Mouse (Mus musculus) G1E (cell line): ENCODE results near the gene Als2. TPM values are rescaled to one million over a fixed set of nuclear protein-coding genes. Genes with fewer than 3 reads are reported as not detected.

ENCODE experiments used
- ATAC-seq: 2 replicates; pipeline ENCODE4 v1.8.0; 2016; ENCODE audit warnings: mild to moderate bottlenecking; ENCODE audit not compliant: insufficient number of reproducible peaks, poor library complexity, low FRiP score, severe bottlenecking; ENCODE audit errors: extremely low read depth
- DNase-seq: peaks from one replicate; pipeline ENCODE4 v3.0.0; 2012; ENCODE audit warnings: low spot score
- H3K27me3 ChIP-seq: 2 replicates; pipeline ENCODE4 v1.6.1; 2012; ENCODE audit warnings: mild to moderate bottlenecking, low read length, inconsistent platforms; ENCODE audit not compliant: insufficient read depth
- H3K36me3 ChIP-seq: replicated peaks from 2 replicates; pipeline ENCODE3; 2012; ENCODE audit warnings: mild to moderate bottlenecking, inconsistent platforms
- H3K4me1 ChIP-seq: 2 replicates; pipeline ENCODE4 v1.6.1; 2012; ENCODE audit warnings: low read depth, low read length, inconsistent platforms, mixed read lengths; ENCODE audit not compliant: insufficient read depth
- H3K4me3 ChIP-seq: 2 replicates; pipeline ENCODE4 v1.5.1; 2012; ENCODE audit warnings: low read depth, mild to moderate bottlenecking, inconsistent platforms, low read length, moderate library complexity, mixed read lengths
- H3K9me3 ChIP-seq: replicated peaks from 2 replicates; pipeline ENCODE4 v1.6.1; 2012; ENCODE audit warnings: inconsistent platforms
- CTCF ChIP-seq: IDR thresholded peaks from 2 replicates; pipeline ENCODE4 v1.5.1; 2012; ENCODE audit warnings: low read depth, low read length, inconsistent platforms, mixed read lengths
- GATA1 ChIP-seq: IDR thresholded peaks from 2 replicates; pipeline ENCODE4 v1.6.1; 2012; ENCODE audit warnings: borderline replicate concordance, low read length, inconsistent platforms, mixed read lengths
- GATA2 ChIP-seq: IDR thresholded peaks from 2 replicates; pipeline ENCODE4 v1.6.1; 2012; ENCODE audit warnings: low read depth, low read length, inconsistent platforms, borderline replicate concordance
- POLR2AphosphoS5 ChIP-seq: IDR thresholded peaks from 2 replicates; pipeline ENCODE4 v1.6.1; 2012; ENCODE audit warnings: low read depth, low read length, inconsistent platforms; ENCODE audit not compliant: insufficient replicate concordance
- TAL1 ChIP-seq: conservative IDR thresholded peaks from 2 replicates; pipeline ENCODE4 v1.6.1; 2012; ENCODE audit warnings: low read depth, low read length, inconsistent platforms, mixed read lengths
- polyA plus RNA-seq: library from polyadenylated mRNA; stranded (reverse); fragments of >175 nt; gene quantifications from 2 replicates; pipeline ENCODE4 v1.2.3, GENCODE M21; 2012
- total RNA-seq, 2 experiments: library from RNA; stranded (forward) in 1 of 2; stranded (reverse) in 1 of 2; fragments of 200-1000 nt in 1 of 2; fragments of >200 nt in 1 of 2; fragmentation: Nextera tagmentation in 1 of 2; gene quantifications; 2 replicates each; pipeline ENCODE4 v1.2.3; 2014 to 2017

Als2 gene
- total and polyA plus RNA-seq, 3 experiments = 6.9 to 42.6 (median 30.3) TPM

GRCm38 (mm10) chr1:59171875-59172274 is 65.2 kb downstream of the Als2 start:
- no peaks in the 10 kb centered on the region for H3K27me3 ChIP-seq
- H3K36me3 ChIP-seq = peaks cover 56% of the 10 kb centered on the region
- H3K9me3 ChIP-seq = no peaks in the 10 kb centered on the region
- no peak for TF ChIP-seq POLR2AphosphoS5
- no peak for TF ChIP-seq CTCF
- TF ChIP-seq GATA1 = no peak
- no peak for TF ChIP-seq GATA2
- TF ChIP-seq TAL1 = no peak
- DNase-seq (peak; percentile 27), ATAC-seq (peak; percentile 48; the same call in 1 of the 2 replicates)
- peaks cover 51% of the 10 kb centered on the region for H3K4me1 ChIP-seq
- H3K4me3 ChIP-seq = no peak overlapping the region

- no peaks in the 10 kb centered on the region for H3K27me3 ChIP-seq
- peaks cover 63% of the 10 kb centered on the region for H3K36me3 ChIP-seq
- H3K9me3 ChIP-seq = no peaks in the 10 kb centered on the region
- no peak overlapping the region; the same call in 1 of the 2 replicates for H3K4me3 ChIP-seq
- no peak for ATAC-seq
- DNase-seq = no peak
- TF ChIP-seq POLR2AphosphoS5 = no peak
- no peak for TF ChIP-seq GATA1
- no peak for TF ChIP-seq CTCF
- no peak for TF ChIP-seq TAL1
- no peak for TF ChIP-seq GATA2
- H3K4me1 ChIP-seq = peaks cover 50% of the 10 kb centered on the region
Observed at GRCm38 (mm10) chr1:59170290-59170689, 66.7 kb downstream of the Als2 start.

GRCm38 (mm10) chr1:59169586-59169985 is 67.4 kb downstream of the Als2 start:
- peaks cover 62% of the 10 kb centered on the region for H3K36me3 ChIP-seq
- no peak for ATAC-seq
- TF ChIP-seq GATA2 = no peak
- no peak for TF ChIP-seq POLR2AphosphoS5
- TF ChIP-seq GATA1 = no peak
- no peak for TF ChIP-seq TAL1
- no peak for TF ChIP-seq CTCF
- H3K9me3 ChIP-seq = no peaks in the 10 kb centered on the region
- peaks cover 45% of the 10 kb centered on the region for H3K4me1 ChIP-seq
- no peaks in the 10 kb centered on the region for H3K27me3 ChIP-seq
- no peak overlapping the region for H3K4me3 ChIP-seq
- DNase-seq = no peak

- Histone ChIP-seq H3K36me3 (peaks cover 71% of the 10 kb centered on the region), H3K4me1 (peaks cover 51% of the 10 kb centered on the region), H3K27me3 (no peaks in the 10 kb centered on the region), H3K9me3 (no peaks in the 10 kb centered on the region), H3K4me3 (no peak overlapping the region)
- ATAC-seq = no peak
- no peak for DNase-seq
- TF ChIP-seq GATA2 = no peak
- TF ChIP-seq TAL1 = no peak
- no peak for TF ChIP-seq CTCF
- TF ChIP-seq POLR2AphosphoS5 = no peak
- TF ChIP-seq GATA1 = no peak
Observed at GRCm38 (mm10) chr1:59168556-59168955, 68.5 kb downstream of the Als2 start.

GRCm38 (mm10) chr1:59167654-59168425 is 69.2 kb downstream of the Als2 start:
- ATAC-seq = no peak
- no peak for DNase-seq

GRCm38 (mm10) chr1:59166232-59166905 is 70.7 kb downstream of the Als2 start:
- Histone ChIP-seq H3K4me3 (no peak overlapping the region), H3K36me3 (peaks cover 68% of the 10 kb centered on the region), H3K4me1 (peaks cover 48% of the 10 kb centered on the region), H3K27me3 (no peaks in the 10 kb centered on the region), H3K9me3 (no peaks in the 10 kb centered on the region)
- TF ChIP-seq POLR2AphosphoS5 (no peak), TAL1 (no peak)
- no peak for ATAC-seq
- no peak for DNase-seq

More at GRCm38 (mm10) chr1:59167654-59168425, 69.2 kb downstream of the Als2 start:
- peaks cover 51% of the 10 kb centered on the region for H3K4me1 ChIP-seq
- TF ChIP-seq GATA2 = no peak
- TF ChIP-seq POLR2AphosphoS5 = no peak
- TF ChIP-seq GATA1 = no peak
- TF ChIP-seq TAL1 = no peak
- TF ChIP-seq CTCF = no peak
- no peaks in the 10 kb centered on the region for H3K9me3 ChIP-seq
- no peaks in the 10 kb centered on the region for H3K27me3 ChIP-seq
- peaks cover 74% of the 10 kb centered on the region for H3K36me3 ChIP-seq
- no peak overlapping the region for H3K4me3 ChIP-seq
